Mouse (Mus musculus) liver, embryonic 14.5 days (tissue): ENCODE measurements around the gene Tcp11.

Experiments
- CTCF ChIP-seq: IDR thresholded peaks from 2 replicates; pipeline ENCODE4 v1.5.1; 2016; ENCODE audit warnings: antibody characterized with exemption, low read depth, control low read depth
- EP300 ChIP-seq: IDR thresholded peaks from 2 replicates; pipeline ENCODE4 v1.6.1; 2016; ENCODE audit warnings: antibody characterized with exemption, low read depth

- TF ChIP-seq CTCF = no peak
- no peak for TF ChIP-seq EP300
Measured at GRCm38 (mm10) chr17:28026111-28026872, 54.1 kb downstream of the Tcp11 start.
